In the genomic region with DNA sequence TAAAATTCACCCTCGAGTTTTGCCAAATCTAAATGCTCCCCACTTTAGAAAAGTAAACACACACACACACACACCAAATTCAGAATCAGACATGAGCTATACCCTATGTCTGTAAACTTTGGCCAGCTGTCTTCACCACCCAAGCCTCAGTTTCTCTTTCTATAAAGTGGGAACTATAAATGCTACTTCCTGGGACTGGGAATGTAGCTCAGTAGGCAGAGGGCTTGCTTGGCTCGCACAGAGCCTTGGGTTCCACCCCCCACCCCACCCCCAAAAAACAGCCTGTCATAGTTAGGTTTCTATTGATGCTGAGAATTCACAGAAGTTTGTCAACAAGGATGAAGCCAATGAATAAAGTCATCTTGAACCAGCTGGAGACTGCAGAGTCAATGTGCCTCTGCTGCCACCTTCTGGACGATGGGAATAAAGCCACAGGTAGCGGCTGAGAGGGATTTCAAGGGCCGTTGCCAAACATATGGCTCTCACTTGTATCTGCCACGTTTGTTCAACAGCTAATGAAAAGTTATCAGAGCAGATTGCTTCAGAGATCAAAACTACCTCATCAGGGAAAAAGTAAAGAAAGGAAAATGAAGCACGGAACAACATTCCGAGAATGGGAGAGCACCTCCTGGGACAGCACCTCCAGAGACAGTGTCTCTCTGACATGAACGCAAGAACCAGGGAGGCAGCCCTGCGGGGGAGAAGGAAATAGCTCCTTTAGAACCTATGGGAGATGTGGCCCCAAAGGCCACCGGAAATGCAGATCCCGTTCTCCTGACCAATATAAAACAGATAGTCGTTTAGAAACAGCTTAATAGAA, we compare ENCODE assay signal across 7 mouse cellular contexts. TPM values are rescaled to one million over a fixed set of nuclear protein-coding genes. Genes with fewer than 3 reads are reported as not detected.
A peak's percentile ranks its signal among the peaks of the same experiment; 100 is the strongest.
DNase-seq lines count a peak whose midpoint lies in the region; ATAC-seq and TF ChIP-seq lines count a peak whose summit lies in the region.

No protein-coding gene starts in this region.

- H3K4me3 ChIP-seq in left cerebral cortex, adult 2 months, result no peak overlapping the region

- peak; percentile 58 for DNase-seq in WW6 (ENCODE audit: low read depth, low spot score)
- DNase-seq in cerebellum, adult 9-11 months, result peak; percentile 81
- DNase-seq in frontal cortex, postnatal 25 days (ENCODE audit: low spot score in 2 of 2), result peak; percentile 72 to 79
- DNase-seq in hindlimb bud, embryonic 11.5 days (ENCODE audit: extremely low spot score, low read depth, low spot score), result peak; percentile 83
- peak; percentile 80 to 84 for DNase-seq in left cerebral cortex, adult 2 months (ENCODE audit: extremely low spot score in 1 of 2, low spot score in 2 of 2)
- peak; percentile 88 for DNase-seq in skeletal muscle tissue, adult 2 months (ENCODE audit: low read depth, low spot score)

- peak; percentile 88 for TF ChIP-seq CTCF in left cerebral cortex, adult 2 months (IDR thresholded peaks at IDR 0.05)

- ATAC-seq in megakaryocyte-erythroid progenitor cell, adult 5-6 weeks (replicated peaks; ENCODE audit: low FRiP score, low TSS enrichment, poor library complexity, severe bottlenecking), result peak; percentile 80

- intact Hi-C loops in left cerebral cortex, adult 2 months (cut with DNase I), result loop anchor here (1.0 to 5.0 kb wide), 3 partner anchors 210 to 333 kb away; no protein-coding TSS in a partner anchor

- H3K27ac ChIP-seq in left cerebral cortex, adult 2 months, result no peak overlapping the region

RNA-seq across cellular contexts. Expression of gene Utp6, which starts 42.3 kb away (rescaled TPM):
- total RNA-seq in left cerebral cortex, adult 2 months (2021), result 10 to 100 TPM; 23.2 to 28.3 TPM
- total RNA-seq in megakaryocyte-erythroid progenitor cell, adult 5-6 weeks (2014; fragmentation: Nextera tagmentation), result 47.1 and 59.6 TPM in 2 replicates
- 129 and 148 TPM in 2 replicates for total RNA-seq in megakaryocyte-erythroid progenitor cell, adult 5-6 weeks (2017)
